Mouse (Mus musculus): ENCODE results near the gene Cfd. TPM values are rescaled to one million over a fixed set of nuclear protein-coding genes. Genes with fewer than 3 reads are reported as not detected.
A peak's percentile ranks its signal among the peaks of the same experiment; 100 is the strongest.

Cfd gene
- polyA plus RNA-seq, 1 experiment from 2014 or later, result not detected

- Histone ChIP-seq H3K4me2 (no peak overlapping the region), H3K4me1 (no peaks in the 10 kb centered on the region), H3K9ac (no peak overlapping the region), H3K27ac (no peak overlapping the region), H3K27me3 (no peaks in the 10 kb centered on the region), H3K9me3 (no peaks in the 10 kb centered on the region), H3K4me3 (no peak overlapping the region), H3K36me3 (peaks cover 68% of the 10 kb centered on the region)
- no peak for ATAC-seq (ENCODE audit: insufficient number of reproducible peaks, low FRiP score, low TSS enrichment, low read depth)
- WGBS, result 85% methylated on average over 13 of the region's 13 CpGs
Observed at GRCm38 (mm10) chr10:79896814-79897213, 6.2 kb downstream of the Cfd start.

- ATAC-seq (ENCODE audit: insufficient number of reproducible peaks, low FRiP score, low TSS enrichment, low read depth), result no peak
- Histone ChIP-seq H3K27me3 (no peaks in the 10 kb centered on the region), H3K9ac (no peak overlapping the region), H3K27ac (no peak overlapping the region), H3K4me2 (no peak overlapping the region), H3K4me1 (no peaks in the 10 kb centered on the region), H3K36me3 (peaks cover 74% of the 10 kb centered on the region), H3K9me3 (no peaks in the 10 kb centered on the region), H3K4me3 (no peak overlapping the region)
- WGBS, result 50% methylated on average over 20 of the region's 20 CpGs
Observed at GRCm38 (mm10) chr10:79897316-79898245, 6.9 kb downstream of the Cfd start.

GRCm38 (mm10) chr10:79900951-79901410, 10.3 kb downstream of the Cfd start:
- Histone ChIP-seq H3K9me3 (no peaks in the 10 kb centered on the region), H3K36me3 (peaks cover 89% of the 10 kb centered on the region), H3K9ac (no peak overlapping the region), H3K4me2 (no peak overlapping the region), H3K4me3 (no peak overlapping the region), H3K27me3 (no peaks in the 10 kb centered on the region), H3K4me1 (no peaks in the 10 kb centered on the region), H3K27ac (no peak overlapping the region)
- WGBS, result 30% methylated on average over 2 of the region's 2 CpGs
- ATAC-seq (ENCODE audit: insufficient number of reproducible peaks, low FRiP score, low TSS enrichment, low read depth), result no peak

GRCm38 (mm10) chr10:79906712-79907111, 16.1 kb downstream of the Cfd start:
- WGBS, result 88% methylated on average over 9 of the region's 9 CpGs
- Histone ChIP-seq H3K4me3 (no peak overlapping the region), H3K9me3 (no peaks in the 10 kb centered on the region), H3K4me2 (no peak overlapping the region), H3K27ac (no peak overlapping the region), H3K9ac (no peak overlapping the region), H3K4me1 (peaks cover 11% of the 10 kb centered on the region), H3K27me3 (no peaks in the 10 kb centered on the region), H3K36me3 (peaks cover 64% of the 10 kb centered on the region)
- no peak for ATAC-seq (ENCODE audit: insufficient number of reproducible peaks, low FRiP score, low TSS enrichment, low read depth)

- Histone ChIP-seq H3K4me3 (no peak overlapping the region), H3K4me1 (peaks cover 11% of the 10 kb centered on the region), H3K27ac (no peak overlapping the region), H3K9ac (no peak overlapping the region), H3K9me3 (no peaks in the 10 kb centered on the region), H3K27me3 (no peaks in the 10 kb centered on the region), H3K36me3 (peaks cover 65% of the 10 kb centered on the region), H3K4me2 (no peak overlapping the region)
- 92% methylated on average over 10 of the region's 10 CpGs for WGBS
- ATAC-seq (ENCODE audit: insufficient number of reproducible peaks, low FRiP score, low TSS enrichment, low read depth), result no peak
Observed at GRCm38 (mm10) chr10:79907415-79907814, 16.8 kb downstream of the Cfd start.

- Histone ChIP-seq H3K36me3 (peaks cover 64% of the 10 kb centered on the region), H3K9me3 (no peaks in the 10 kb centered on the region), H3K4me3 (peak within 1 kb of the TSS; percentile 79), H3K4me2 (peak within 1 kb of the TSS; percentile 57), H3K27me3 (no peaks in the 10 kb centered on the region), H3K4me1 (peaks cover 11% of the 10 kb centered on the region), H3K9ac (peak within 1 kb of the TSS; percentile 85), H3K27ac (peak within 1 kb of the TSS; percentile 99)
- peak; percentile 95 for ATAC-seq (ENCODE audit: insufficient number of reproducible peaks, low FRiP score, low TSS enrichment, low read depth)
- WGBS, result 2% methylated on average over 52 of the region's 52 CpGs
Observed at GRCm38 (mm10) chr10:79908167-79909091, 17.8 kb downstream of the Cfd start, which contains the start of gene Med16. Gene Med16, minus strand, starts transcription at chr10:79908923.

GRCm38 (mm10) chr10:79909092-79909922, 18.7 kb downstream of the Cfd start:
- H3K4me3 ChIP-seq, result peak overlapping the region; percentile 79
- no peak for ATAC-seq (ENCODE audit: insufficient number of reproducible peaks, low FRiP score, low TSS enrichment, low read depth)
- H3K9me3 ChIP-seq, result no peaks in the 10 kb centered on the region
- peak overlapping the region; percentile 76 for H3K27ac ChIP-seq
- no peaks in the 10 kb centered on the region for H3K27me3 ChIP-seq
- peaks cover 56% of the 10 kb centered on the region for H3K36me3 ChIP-seq
- H3K9ac ChIP-seq, result peak overlapping the region; percentile 3; the same call in 1 of the 2 replicates
- H3K4me1 ChIP-seq, result peaks cover 17% of the 10 kb centered on the region
- 22% methylated on average over 14 of the region's 14 CpGs for WGBS
- peak overlapping the region; percentile 57 for H3K4me2 ChIP-seq

- no peaks in the 10 kb centered on the region for H3K9me3 ChIP-seq
- 81% methylated on average over 4 of the region's 4 CpGs for WGBS
- H3K4me3 ChIP-seq, result no peak within 1 kb of the TSS
- no peak within 1 kb of the TSS for H3K4me2 ChIP-seq
- peaks cover 46% of the 10 kb centered on the region for H3K36me3 ChIP-seq
- no peak for ATAC-seq (ENCODE audit: insufficient number of reproducible peaks, low FRiP score, low TSS enrichment, low read depth)
- peak within 1 kb of the TSS; percentile 76 for H3K27ac ChIP-seq
- H3K9ac ChIP-seq, result no peak within 1 kb of the TSS
- no peaks in the 10 kb centered on the region for H3K27me3 ChIP-seq
- H3K4me1 ChIP-seq, result peaks cover 29% of the 10 kb centered on the region
Observed at GRCm38 (mm10) chr10:79910556-79910955, 19.9 kb downstream of the Cfd start, which contains the start of gene Gm26602. Gene Gm26602, plus strand, starts transcription at chr10:79910856.

GRCm38 (mm10) chr10:79912412-79912811, 21.8 kb downstream of the Cfd start:
- Histone ChIP-seq H3K4me3 (no peak overlapping the region), H3K4me2 (no peak overlapping the region), H3K9ac (no peak overlapping the region), H3K4me1 (peaks cover 40% of the 10 kb centered on the region), H3K27me3 (peaks cover under 1% of the 10 kb centered on the region), H3K9me3 (no peaks in the 10 kb centered on the region), H3K27ac (no peak overlapping the region), H3K36me3 (peaks cover 30% of the 10 kb centered on the region)
- WGBS, result 54% methylated on average over 20 of the region's 20 CpGs
- no peak for ATAC-seq (ENCODE audit: insufficient number of reproducible peaks, low FRiP score, low TSS enrichment, low read depth)

GRCm38 (mm10) chr10:79914131-79914947, 23.7 kb downstream of the Cfd start:
- 65% methylated on average over 11 of the region's 11 CpGs for WGBS
- no peak overlapping the region for H3K4me2 ChIP-seq
- H3K9me3 ChIP-seq, result no peaks in the 10 kb centered on the region
- no peak overlapping the region for H3K27ac ChIP-seq
- H3K9ac ChIP-seq, result 0 out of 2 replicates have a peak overlapping the region, but pooled peaks have one; percentile 7
- H3K27me3 ChIP-seq, result peaks cover 20% of the 10 kb centered on the region
- no peak overlapping the region for H3K4me3 ChIP-seq
- peaks cover 47% of the 10 kb centered on the region for H3K4me1 ChIP-seq
- H3K36me3 ChIP-seq, result peaks cover 30% of the 10 kb centered on the region
- no peak for ATAC-seq (ENCODE audit: insufficient number of reproducible peaks, low FRiP score, low TSS enrichment, low read depth)
